Mouse (Mus musculus): Measurements from ENCODE around the gene Akap6.

- TF ChIP-seq POLR2A (IDR thresholded peaks at IDR 0.05; ENCODE audit: control insufficient read depth, low read depth, low read length) (no peak), CTCF (IDR thresholded peaks at IDR 0.05; ENCODE audit: control insufficient read depth, insufficient read depth, insufficient replicate concordance, low read depth, low read length) (no peak)
These were observed 20.0 kb downstream of the Akap6 start for GRCm38 (mm10) chr12:52719232-52719631.

All from testis, adult 2 months (tissue).